Mouse (Mus musculus) intestine, embryonic 14.5 days (tissue): ENCODE data around the gene Tsr1. TPM values are rescaled to one million over a fixed set of nuclear protein-coding genes. Genes with fewer than 3 reads are reported as not detected.

Source experiments
- ATAC-seq: fragments of 200-750 bp; cut with Nextera tagmentation; replicated peaks from 2 replicates; pipeline ENCODE4 v1.8.0; 2017; ENCODE audit warnings: low read depth, moderate number of reproducible peaks, moderate TSS enrichment, moderate library complexity; ENCODE audit not compliant: low FRiP score, low TSS enrichment
- DNase-seq: peaks from one replicate; pipeline ENCODE4 v3.0.0-alpha.2; 2018; ENCODE audit warnings: low spot score
- H3K27ac ChIP-seq: fragments of 300-500 bp; sonication (generic); 2 replicates; pipeline ENCODE4 v1.5.1; 2014; ENCODE audit warnings: low read depth, mild to moderate bottlenecking, control low read depth
- H3K27me3 ChIP-seq: fragments of 300-500 bp; sonication (generic); replicated peaks from 2 replicates; pipeline ENCODE4 v1.6.1; 2014; ENCODE audit warnings: low read length, control low read depth; ENCODE audit not compliant: control insufficient read depth, insufficient read depth
- H3K36me3 ChIP-seq: fragments of 300-500 bp; sonication (generic); 2 replicates; pipeline ENCODE4 v1.6.1; 2014; ENCODE audit warnings: low read length, control low read depth; ENCODE audit not compliant: control insufficient read depth, insufficient read depth
- H3K4me1 ChIP-seq: fragments of 300-500 bp; sonication (generic); replicated peaks from 2 replicates; pipeline ENCODE4 v1.6.1; 2014; ENCODE audit warnings: low read length, control low read depth, mixed read lengths; ENCODE audit not compliant: control insufficient read depth, insufficient read depth
- H3K4me2 ChIP-seq: fragments of 300-500 bp; sonication (generic); 2 replicates; pipeline ENCODE4 v1.6.1; 2014; ENCODE audit warnings: low read length
- H3K4me3 ChIP-seq: fragments of 300-500 bp; sonication (generic); 2 replicates; pipeline ENCODE4 v1.5.1; 2014; ENCODE audit warnings: low read depth, low read length, control low read depth, mixed read lengths
- H3K9ac ChIP-seq: fragments of 300-500 bp; sonication (generic); 2 replicates; pipeline ENCODE4 v1.6.1; 2014; ENCODE audit warnings: mild to moderate bottlenecking, low read length
- H3K9me3 ChIP-seq: fragments of 300-500 bp; sonication (generic); 2 replicates; pipeline ENCODE4 v1.6.1; 2016; ENCODE audit warnings: low read length, control low read depth; ENCODE audit not compliant: control insufficient read depth
- WGBS: fragments of 180-500 bp; shearing (Covaris S2); extraction: QIAGEN DNeasy Blood & Tissue Kit; methylation state at CpG from one replicate; pipeline ENCODE4 v1.1.7; 2014; 5-methylcytosine and 5-hydroxymethylcytosine counted together
- microRNA-seq: library from miRNA; unstranded; fragments of <30 nt; microRNA quantifications from one replicate; pipeline ENCODE4, GENCODE M21; 2016
- polyA plus RNA-seq: library from polyadenylated mRNA; unstranded; fragments of >200 nt; fragmentation: Nextera tagmentation; extraction: Ambion mirVana; gene quantifications from 2 replicates; pipeline ENCODE4 v1.2.1, GENCODE M21; 2014

Tsr1 gene
- polyA plus RNA-seq, 1 experiment from 2014 or later, result 64.3 TPM

- WGBS, result 84% methylated on average over 4 of the region's 4 CpGs
- H3K4me3 ChIP-seq, result no peak overlapping the region
- no peak overlapping the region for H3K27ac ChIP-seq
- no peak overlapping the region for H3K4me2 ChIP-seq
- H3K9me3 ChIP-seq, result no peaks in the 10 kb centered on the region
- no peak overlapping the region for H3K9ac ChIP-seq
- peaks cover 16% of the 10 kb centered on the region for H3K4me1 ChIP-seq
- ATAC-seq (no peak), DNase-seq (no peak)
- H3K36me3 ChIP-seq, result peaks cover 43% of the 10 kb centered on the region
- no peaks in the 10 kb centered on the region for H3K27me3 ChIP-seq
Observed at GRCm38 (mm10) chr11:74929111-74929510, 31.2 kb downstream of the Tsr1 start.

DNA sequence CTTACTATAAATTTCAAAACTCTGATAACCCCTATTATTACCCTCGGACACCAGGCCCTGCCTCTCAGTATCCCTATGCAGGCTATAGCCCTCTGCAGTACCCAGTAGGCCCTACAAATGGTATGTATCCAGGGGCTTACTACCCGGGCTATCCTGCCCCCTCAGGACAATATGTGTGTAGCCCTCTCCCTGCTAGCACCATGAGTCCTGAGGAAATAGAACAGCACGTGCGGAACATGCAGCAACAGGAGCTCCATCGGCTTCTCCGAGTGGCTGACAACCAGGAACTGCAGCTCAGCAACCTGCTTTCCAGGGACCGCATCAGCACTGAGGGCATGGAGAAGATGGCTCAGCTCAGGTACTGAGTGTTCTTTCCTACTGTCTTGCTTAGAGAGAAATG is 32.5 kb downstream of the Tsr1 start:
- Histone ChIP-seq H3K4me3 (no peak overlapping the region), H3K4me1 (peaks cover 11% of the 10 kb centered on the region), H3K4me2 (no peak overlapping the region), H3K27me3 (no peaks in the 10 kb centered on the region), H3K9me3 (no peaks in the 10 kb centered on the region), H3K9ac (no peak overlapping the region), H3K36me3 (peaks cover 55% of the 10 kb centered on the region), H3K27ac (no peak overlapping the region)
- DNase-seq (no peak), ATAC-seq (no peak)
- 92% methylated on average over 7 of the region's 7 CpGs for WGBS

DNA sequence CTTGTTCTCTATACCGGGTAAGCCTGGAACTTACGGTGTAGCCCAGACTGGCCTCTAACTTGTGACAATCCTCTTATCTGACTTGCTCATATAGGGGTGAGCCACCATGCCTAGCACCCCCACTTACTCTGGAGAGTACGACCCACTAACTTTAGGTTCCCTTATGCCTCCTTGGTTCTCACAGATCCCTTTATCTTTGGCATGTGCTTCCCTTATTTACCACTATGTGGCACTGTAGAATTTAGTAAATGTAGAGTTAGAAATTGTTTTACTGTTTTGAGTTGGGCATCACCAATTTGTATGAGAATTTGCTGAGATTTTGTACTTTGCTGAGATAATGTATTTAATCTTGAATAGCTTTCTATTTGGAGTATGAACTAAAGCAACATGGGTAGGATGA is 48.5 kb downstream of the Tsr1 start:
- H3K4me3 ChIP-seq, result no peak overlapping the region
- DNase-seq (no peak), ATAC-seq (no peak)
- no peaks in the 10 kb centered on the region for H3K27me3 ChIP-seq
- no peak overlapping the region for H3K9ac ChIP-seq
- no peaks in the 10 kb centered on the region for H3K9me3 ChIP-seq
- H3K36me3 ChIP-seq, result peaks cover 41% of the 10 kb centered on the region
- H3K4me2 ChIP-seq, result no peak overlapping the region
- no peaks in the 10 kb centered on the region for H3K4me1 ChIP-seq
- 70% methylated on average over 3 of the region's 3 CpGs for WGBS
- no peak overlapping the region for H3K27ac ChIP-seq

GRCm38 (mm10) chr11:74954901-74955300 is 57.0 kb downstream of the Tsr1 start:
- H3K9ac ChIP-seq, result no peak overlapping the region
- H3K27ac ChIP-seq, result no peak overlapping the region
- no peak overlapping the region for H3K4me3 ChIP-seq
- no peaks in the 10 kb centered on the region for H3K27me3 ChIP-seq
- no peak overlapping the region for H3K4me2 ChIP-seq
- 0 out of 2 replicates have a peak, but pooled peaks cover 3% of the 10 kb centered on the region for H3K4me1 ChIP-seq
- ATAC-seq (no peak), DNase-seq (no peak)
- no peaks in the 10 kb centered on the region for H3K9me3 ChIP-seq
- peaks cover 24% of the 10 kb centered on the region for H3K36me3 ChIP-seq

- Histone ChIP-seq H3K4me3 (no peak overlapping the region), H3K4me1 (0 out of 2 replicates have a peak, but pooled peaks cover 3% of the 10 kb centered on the region), H3K9ac (no peak overlapping the region), H3K4me2 (no peak overlapping the region), H3K9me3 (no peaks in the 10 kb centered on the region), H3K27ac (no peak overlapping the region), H3K27me3 (no peaks in the 10 kb centered on the region), H3K36me3 (peaks cover 24% of the 10 kb centered on the region)
- ATAC-seq, result no peak
- DNase-seq, result no peak
Observed at GRCm38 (mm10) chr11:74956006-74956405, 58.1 kb downstream of the Tsr1 start.

DNA sequence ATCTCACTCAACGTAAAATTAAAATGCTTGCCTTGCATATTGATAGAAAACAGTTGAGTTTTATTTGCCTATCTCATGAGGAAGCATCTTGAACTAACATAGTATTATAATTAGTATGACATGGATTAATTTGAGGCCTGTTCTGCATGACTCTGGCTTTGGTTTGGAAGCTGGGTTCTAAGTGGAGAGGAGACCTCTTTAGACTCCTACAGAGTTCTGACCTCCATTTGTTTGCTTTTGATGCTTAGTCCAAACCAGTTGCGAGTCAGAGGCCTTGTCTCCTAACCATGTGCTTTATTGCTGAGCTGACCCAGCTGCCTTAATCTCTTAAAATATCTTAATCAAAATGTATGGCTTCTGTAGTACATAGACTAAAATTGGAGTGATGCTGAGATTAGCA is 59.7 kb downstream of the Tsr1 start:
- WGBS, result 80% methylated on average over 2 of the region's 2 CpGs
- H3K4me2 ChIP-seq, result no peak overlapping the region
- DNase-seq, result no peak
- H3K9ac ChIP-seq, result no peak overlapping the region
- ATAC-seq, result no peak
- no peak overlapping the region for H3K27ac ChIP-seq
- H3K9me3 ChIP-seq, result no peaks in the 10 kb centered on the region
- no peaks in the 10 kb centered on the region for H3K27me3 ChIP-seq
- H3K4me3 ChIP-seq, result no peak overlapping the region
- H3K36me3 ChIP-seq, result peaks cover 20% of the 10 kb centered on the region
- 0 out of 2 replicates have a peak, but pooled peaks cover 3% of the 10 kb centered on the region for H3K4me1 ChIP-seq

Small RNA genes within 50 kb of the gene (microRNA-seq; reads per million reads assigned to microRNA genes)
- gene Mir6926, result 0.59 reads per million

Other genes with a start within 250 kb of the Tsr1 start
- gene Cluh, start 248.6 kb upstream of the Tsr1 start, polyA plus RNA-seq, result 38.7 and 47.0 TPM in 2 replicates
- gene Pafah1b1, start 173.4 kb upstream of the Tsr1 start, polyA plus RNA-seq, result 58.7 and 61.8 TPM in 2 replicates
- gene Mettl16, start 127.2 kb upstream of the Tsr1 start, polyA plus RNA-seq, result 31.9 and 36.4 TPM in 2 replicates
- gene Mnt, start 67.2 kb upstream of the Tsr1 start, polyA plus RNA-seq, result 4.4 and 5.5 TPM in 2 replicates
- gene Sgsm2, start 1.0 kb upstream of the Tsr1 start, polyA plus RNA-seq, result 6.2 and 6.7 TPM in 2 replicates
- 15.3 and 15.7 TPM in 2 replicates for gene Smg6, start 27.8 kb downstream of the Tsr1 start, polyA plus RNA-seq
- gene Srr, start 27.9 kb downstream of the Tsr1 start, polyA plus RNA-seq, result 17.2 and 19.6 TPM in 2 replicates